Mouse (Mus musculus) limb, embryonic 13.5 days (tissue): ENCODE results near the gene Cactin. TPM values are rescaled to one million over a fixed set of nuclear protein-coding genes. Genes with fewer than 3 reads are reported as not detected.

Experiments
- ATAC-seq: fragments of 200-750 bp; cut with Nextera tagmentation; 2 replicates; pipeline ENCODE4 v1.8.0; 2017; ENCODE audit warnings: low read depth, moderate number of reproducible peaks, moderate TSS enrichment; ENCODE audit not compliant: low FRiP score
- H3K27ac ChIP-seq: fragments of 300-500 bp; sonication (generic); 2 replicates; pipeline ENCODE4 v1.5.1; 2015; ENCODE audit warnings: inconsistent platforms, mild to moderate bottlenecking, moderate library complexity
- H3K27me3 ChIP-seq: fragments of 300-500 bp; sonication (generic); 2 replicates; pipeline ENCODE4 v1.6.1; 2015; ENCODE audit warnings: mild to moderate bottlenecking, inconsistent platforms
- H3K36me3 ChIP-seq: fragments of 300-500 bp; sonication (generic); 2 replicates; pipeline ENCODE4 v1.6.1; 2015; ENCODE audit warnings: inconsistent platforms, mild to moderate bottlenecking, moderate library complexity
- H3K4me1 ChIP-seq: fragments of 300-500 bp; sonication (generic); 2 replicates; pipeline ENCODE4 v1.6.1; 2015; ENCODE audit warnings: inconsistent platforms
- H3K4me2 ChIP-seq: fragments of 300-500 bp; sonication (generic); replicated peaks from 2 replicates; pipeline ENCODE4 v1.6.1; 2015; ENCODE audit warnings: inconsistent platforms, mild to moderate bottlenecking, moderate library complexity
- H3K4me3 ChIP-seq: fragments of 300-500 bp; sonication (generic); 2 replicates; pipeline ENCODE4 v1.5.1; 2015; ENCODE audit warnings: moderate library complexity, mild to moderate bottlenecking, inconsistent platforms
- H3K9ac ChIP-seq: fragments of 300-500 bp; sonication (generic); 2 replicates; pipeline ENCODE4 v1.6.1; 2015; ENCODE audit warnings: mild to moderate bottlenecking, inconsistent platforms
- H3K9me3 ChIP-seq: fragments of 300-500 bp; sonication (generic); 2 replicates; pipeline ENCODE4 v1.6.1; 2016; ENCODE audit warnings: inconsistent platforms
- WGBS: fragments of 180-500 bp; shearing (Covaris S2); methylation state at CpG from one replicate; pipeline ENCODE4 v1.1.7; 2015; 5-methylcytosine and 5-hydroxymethylcytosine counted together
- polyA plus RNA-seq: library from polyadenylated mRNA; unstranded; fragments of >200 nt; fragmentation: Nextera tagmentation; extraction: Ambion mirVana; gene quantifications from 2 replicates; pipeline ENCODE4 v1.2.1, GENCODE M21; 2015

Cactin gene
- polyA plus RNA-seq, 1 experiment from 2014 or later, result 41.8 TPM

- H3K4me3 ChIP-seq, result no peak overlapping the region
- no peak overlapping the region for H3K9ac ChIP-seq
- H3K36me3 ChIP-seq, result peaks cover 91% of the 10 kb centered on the region
- no peaks in the 10 kb centered on the region for H3K4me1 ChIP-seq
- no peaks in the 10 kb centered on the region for H3K27me3 ChIP-seq
- H3K9me3 ChIP-seq, result no peaks in the 10 kb centered on the region
- no peak overlapping the region for H3K27ac ChIP-seq
- no peak overlapping the region for H3K4me2 ChIP-seq
- 91% methylated on average over 5 of the region's 5 CpGs for WGBS
- ATAC-seq, result no peak
These were observed 11.3 kb upstream of the Cactin start for GRCm38 (mm10) chr10:81309571-81309970.

- no peak for ATAC-seq
- Histone ChIP-seq H3K4me3 (no peak overlapping the region), H3K36me3 (peaks cover 99% of the 10 kb centered on the region), H3K9ac (no peak overlapping the region), H3K27me3 (no peaks in the 10 kb centered on the region), H3K4me2 (no peak overlapping the region), H3K9me3 (no peaks in the 10 kb centered on the region), H3K27ac (no peak overlapping the region), H3K4me1 (peaks cover 22% of the 10 kb centered on the region)
- WGBS, result 94% methylated on average over 13 of the region's 13 CpGs
These were observed 7.3 kb upstream of the Cactin start for GRCm38 (mm10) chr10:81313581-81313980.

GRCm38 (mm10) chr10:81314201-81314600 is 6.7 kb upstream of the Cactin start:
- H3K36me3 ChIP-seq, result peaks cover 97% of the 10 kb centered on the region
- no peak for ATAC-seq
- H3K9ac ChIP-seq, result no peak overlapping the region
- no peaks in the 10 kb centered on the region for H3K27me3 ChIP-seq
- no peaks in the 10 kb centered on the region for H3K9me3 ChIP-seq
- no peak overlapping the region for H3K4me3 ChIP-seq
- no peak overlapping the region for H3K4me2 ChIP-seq
- no peak overlapping the region for H3K27ac ChIP-seq
- WGBS, result 79% methylated on average over 7 of the region's 7 CpGs
- H3K4me1 ChIP-seq, result peaks cover 28% of the 10 kb centered on the region

GRCm38 (mm10) chr10:81315587-81315986 is 5.3 kb upstream of the Cactin start:
- Histone ChIP-seq H3K27me3 (no peaks in the 10 kb centered on the region), H3K4me3 (no peak overlapping the region), H3K9me3 (no peaks in the 10 kb centered on the region), H3K4me2 (no peak overlapping the region), H3K9ac (no peak overlapping the region), H3K36me3 (peaks cover 83% of the 10 kb centered on the region), H3K4me1 (peaks cover 35% of the 10 kb centered on the region), H3K27ac (no peak overlapping the region)
- ATAC-seq, result no peak
- 92% methylated on average over 16 of the region's 16 CpGs for WGBS

GRCm38 (mm10) chr10:81316338-81317060 is 4.4 kb upstream of the Cactin start:
- Histone ChIP-seq H3K9ac (peak overlapping the region; percentile 56), H3K4me1 (peaks cover 36% of the 10 kb centered on the region), H3K9me3 (no peaks in the 10 kb centered on the region), H3K27ac (0 out of 2 replicates have a peak overlapping the region, but pooled peaks have one; percentile 39), H3K4me2 (peak overlapping the region; percentile 54), H3K4me3 (peak overlapping the region; percentile 23), H3K27me3 (no peaks in the 10 kb centered on the region), H3K36me3 (peaks cover 74% of the 10 kb centered on the region)
- ATAC-seq, result no peak
- WGBS, result 43% methylated on average over 16 of the region's 16 CpGs

- no peaks in the 10 kb centered on the region for H3K9me3 ChIP-seq
- no peaks in the 10 kb centered on the region for H3K27me3 ChIP-seq
- peak overlapping the region; percentile 39; the same call in 1 of the 2 replicates for H3K27ac ChIP-seq
- peak overlapping the region; percentile 56 for H3K9ac ChIP-seq
- ATAC-seq, result no peak
- peak overlapping the region; percentile 23 for H3K4me3 ChIP-seq
- peaks cover 44% of the 10 kb centered on the region for H3K4me1 ChIP-seq
- WGBS, result 23% methylated on average over 20 of the region's 20 CpGs
- peak overlapping the region; percentile 54 for H3K4me2 ChIP-seq
- peaks cover 68% of the 10 kb centered on the region for H3K36me3 ChIP-seq
These were observed 3.6 kb upstream of the Cactin start for GRCm38 (mm10) chr10:81317273-81317672.

- 92% methylated on average over 13 of the region's 13 CpGs for WGBS
- no peak for ATAC-seq
- Histone ChIP-seq H3K4me3 (peak overlapping the region; percentile 96; the same call in 1 of the 2 replicates), H3K27ac (peak overlapping the region; percentile 89), H3K4me1 (peaks cover 48% of the 10 kb centered on the region), H3K36me3 (peaks cover 68% of the 10 kb centered on the region), H3K9me3 (no peaks in the 10 kb centered on the region), H3K4me2 (peak overlapping the region; percentile 91), H3K27me3 (no peaks in the 10 kb centered on the region), H3K9ac (peak overlapping the region; percentile 67; the same call in 1 of the 2 replicates)
These were observed 2.1 kb upstream of the Cactin start for GRCm38 (mm10) chr10:81318589-81319329.

GRCm38 (mm10) chr10:81319330-81319699 is 1.6 kb upstream of the Cactin start:
- Histone ChIP-seq H3K36me3 (peaks cover 68% of the 10 kb centered on the region), H3K4me1 (peaks cover 48% of the 10 kb centered on the region), H3K4me2 (peak overlapping the region; percentile 91), H3K9me3 (no peaks in the 10 kb centered on the region), H3K27me3 (no peaks in the 10 kb centered on the region), H3K9ac (peak overlapping the region; percentile 67), H3K4me3 (peak overlapping the region; percentile 96), H3K27ac (peak overlapping the region; percentile 89)
- WGBS, result 39% methylated on average over 8 of the region's 8 CpGs
- ATAC-seq, result no peak

GRCm38 (mm10) chr10:81319741-81320549 is 958 bp upstream of the Cactin start:
- peak overlapping the region; percentile 89 for H3K27ac ChIP-seq
- no peak for ATAC-seq
- no peaks in the 10 kb centered on the region for H3K27me3 ChIP-seq
- peak overlapping the region; percentile 96 for H3K4me3 ChIP-seq
- under 1% methylated on average over 38 of the region's 38 CpGs for WGBS
- H3K36me3 ChIP-seq, result peaks cover 68% of the 10 kb centered on the region
- H3K9me3 ChIP-seq, result no peaks in the 10 kb centered on the region
- H3K4me2 ChIP-seq, result peak overlapping the region; percentile 91
- H3K9ac ChIP-seq, result peak overlapping the region; percentile 67
- H3K4me1 ChIP-seq, result peaks cover 48% of the 10 kb centered on the region

GRCm38 (mm10) chr10:81321436-81321835 is 533 bp downstream of the Cactin start:
- H3K27ac ChIP-seq, result peak overlapping the region; percentile 63; the same call in 1 of the 2 replicates
- no peaks in the 10 kb centered on the region for H3K27me3 ChIP-seq
- no peaks in the 10 kb centered on the region for H3K9me3 ChIP-seq
- peaks cover 68% of the 10 kb centered on the region for H3K36me3 ChIP-seq
- peak overlapping the region; percentile 96 for H3K4me3 ChIP-seq
- H3K4me2 ChIP-seq, result peak overlapping the region; percentile 91
- H3K4me1 ChIP-seq, result peaks cover 43% of the 10 kb centered on the region
- WGBS, result 3% methylated on average over 20 of the region's 20 CpGs
- ATAC-seq, result no peak
- peak overlapping the region; percentile 95 for H3K9ac ChIP-seq

GRCm38 (mm10) chr10:81322444-81322843 is 1.5 kb downstream of the Cactin start:
- 94% methylated on average over 27 of the region's 27 CpGs for WGBS
- Histone ChIP-seq H3K36me3 (peaks cover 69% of the 10 kb centered on the region), H3K9me3 (no peaks in the 10 kb centered on the region), H3K4me3 (peak overlapping the region; percentile 96), H3K27ac (no peak overlapping the region), H3K27me3 (no peaks in the 10 kb centered on the region), H3K4me2 (peak overlapping the region; percentile 91), H3K9ac (peak overlapping the region; percentile 95), H3K4me1 (peaks cover 33% of the 10 kb centered on the region)
- ATAC-seq, result no peak
